Mouse (Mus musculus) skeletal muscle tissue, adult 2 months (tissue): Measurements from ENCODE around the gene Trpv2.

Experiments
- DNase-seq: peaks from one replicate; pipeline ENCODE4 v3.0.0-alpha.2; 2012; ENCODE audit warnings: low read depth, low spot score

Gene Trpv2

GRCm38 (mm10) chr11:62573959-62574702 lies at the start of gene Trpv2:
Gene Trpv2, plus strand, starts transcription at chr11:62574486.
- DNase-seq = no peak

GRCm38 (mm10) chr11:62537089-62537488 lies 37.2 kb upstream of the Trpv2 start:
- DNase-seq = no peak

GRCm38 (mm10) chr11:62537590-62537989 lies 36.7 kb upstream of the Trpv2 start:
- no peak for DNase-seq

- no peak for DNase-seq
Observed at GRCm38 (mm10) chr11:62538321-62539088, 35.8 kb upstream of the Trpv2 start.

- no peak for DNase-seq
Observed at GRCm38 (mm10) chr11:62539089-62539890, 35.0 kb upstream of the Trpv2 start, which contains the start of gene Cenpv. Gene Cenpv, minus strand, starts transcription at chr11:62539261.

- DNase-seq = no peak
Observed at GRCm38 (mm10) chr11:62540167-62540566, 34.1 kb upstream of the Trpv2 start.

GRCm38 (mm10) chr11:62540969-62541368 lies 33.3 kb upstream of the Trpv2 start:
- no peak for DNase-seq

- no peak for DNase-seq
Observed at GRCm38 (mm10) chr11:62541581-62541980, 32.7 kb upstream of the Trpv2 start.

- DNase-seq = no peak
Observed at GRCm38 (mm10) chr11:62543991-62544390, 30.3 kb upstream of the Trpv2 start.

GRCm38 (mm10) chr11:62549782-62550181 lies 24.5 kb upstream of the Trpv2 start:
- peak; percentile 85 for DNase-seq

GRCm38 (mm10) chr11:62550227-62550685 lies 24.0 kb upstream of the Trpv2 start:
- DNase-seq = peak; percentile 76

GRCm38 (mm10) chr11:62550727-62551225 lies 23.5 kb upstream of the Trpv2 start, which contains the start of gene Ubb:
Gene Ubb, plus strand, starts transcription at chr11:62551171.
- peak; percentile 100 for DNase-seq

GRCm38 (mm10) chr11:62551226-62552119 lies 22.8 kb upstream of the Trpv2 start:
- DNase-seq = peak; percentile 91

- no peak for DNase-seq
Observed at GRCm38 (mm10) chr11:62553186-62553585, 21.1 kb upstream of the Trpv2 start.

GRCm38 (mm10) chr11:62553633-62554032 lies 20.7 kb upstream of the Trpv2 start:
- DNase-seq = no peak

GRCm38 (mm10) chr11:62554163-62554855 lies 20.0 kb upstream of the Trpv2 start:
- no peak for DNase-seq

- no peak for DNase-seq
Observed at GRCm38 (mm10) chr11:62554934-62555517, 19.3 kb upstream of the Trpv2 start.

GRCm38 (mm10) chr11:62555896-62556412 lies 18.3 kb upstream of the Trpv2 start:
- DNase-seq = no peak

- no peak for DNase-seq
Observed at GRCm38 (mm10) chr11:62557205-62557604, 17.1 kb upstream of the Trpv2 start.
